8 mouse cellular contexts compared by ENCODE assay signal in the genomic region with DNA sequence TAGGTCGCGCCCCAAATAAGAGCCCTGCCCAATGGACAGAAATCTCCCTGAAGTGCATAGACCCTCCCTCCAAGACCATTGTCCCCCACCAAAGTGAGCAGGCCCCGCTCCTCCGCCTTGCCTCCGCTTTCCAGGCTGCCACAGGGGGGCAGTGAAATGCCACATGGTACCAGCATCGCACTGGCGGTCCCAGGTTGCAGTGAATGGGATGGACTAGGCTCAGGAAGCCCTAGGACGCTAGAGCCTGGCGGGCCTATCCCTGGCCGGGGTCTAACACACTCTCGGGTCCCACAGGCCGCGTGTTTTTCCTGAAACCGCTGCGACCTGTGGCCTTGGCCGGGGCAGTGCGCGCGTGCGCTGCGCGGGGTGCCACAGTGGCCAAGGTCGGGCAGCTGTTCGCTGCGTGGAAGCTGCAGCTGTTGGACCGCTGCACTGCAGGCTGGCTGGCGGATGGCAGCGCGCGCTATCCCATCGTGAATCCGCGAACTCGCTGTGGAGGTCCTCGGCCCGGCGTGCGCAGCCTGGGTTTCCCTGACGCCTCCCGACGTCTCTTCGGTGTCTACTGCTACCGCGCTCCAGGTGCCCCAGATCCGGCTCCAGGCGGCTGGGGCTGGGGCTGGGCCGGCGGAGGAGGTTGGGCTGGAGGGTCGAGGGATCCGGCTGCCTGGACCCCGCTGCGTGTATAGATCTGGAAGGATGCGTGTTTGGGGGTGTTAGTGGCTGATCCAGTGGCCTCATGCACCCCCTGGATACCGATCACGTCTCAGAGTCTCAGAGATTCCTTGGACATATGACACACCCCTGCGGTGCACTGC. TPM values are rescaled to one million over a fixed set of nuclear protein-coding genes. Genes with fewer than 3 reads are reported as not detected.
A peak's percentile ranks its signal among the peaks of the same experiment; 100 is the strongest.
DNase-seq lines count a peak whose midpoint lies in the region; ATAC-seq and TF ChIP-seq lines count a peak whose summit lies in the region.

No protein-coding gene starts in this region.

- ATAC-seq in heart, embryonic 13.5 days (ENCODE audit: extremely low read depth, insufficient number of reproducible peaks, low FRiP score, low TSS enrichment), result no peak
- no peak for ATAC-seq in liver, embryonic 15.5 days (ENCODE audit: insufficient read depth)
- ATAC-seq in neural tube, embryonic 14.5 days (ENCODE audit: low read depth), result peak; percentile 67

- H3K4me3 ChIP-seq in cortical plate, adult 2 months (ENCODE audit: insufficient read depth, low read length), result peak overlapping the region; percentile 9
- peak overlapping the region; percentile 50 for H3K4me3 ChIP-seq in heart, embryonic 13.5 days
- H3K4me3 ChIP-seq in liver, embryonic 15.5 days (replicated peaks), result no peak overlapping the region
- H3K4me3 ChIP-seq in neural tube, embryonic 14.5 days (ENCODE audit: low read depth, low read length), result peak overlapping the region; percentile 38

- no peak overlapping the region for H3K27ac ChIP-seq in cortical plate, adult 2 months (ENCODE audit: insufficient read depth, low read length)
- H3K27ac ChIP-seq in heart, embryonic 13.5 days (replicated peaks), result no peak overlapping the region
- H3K27ac ChIP-seq in liver, embryonic 15.5 days (replicated peaks), result no peak overlapping the region
- no peak overlapping the region for H3K27ac ChIP-seq in neural tube, embryonic 14.5 days (ENCODE audit: low read depth, low read length)

- TF ChIP-seq POLR2A in cortical plate, adult 2 months (IDR thresholded peaks at IDR 0.05; ENCODE audit: extremely low read depth, insufficient read depth, low read length), result no peak

- TF ChIP-seq CTCF in cortical plate, adult 2 months (IDR thresholded peaks at IDR 0.05; ENCODE audit: extremely low read depth, insufficient read depth, low read length), result peak; percentile 79

- 4% methylated on average over 56 of the region's 56 CpGs for WGBS in heart, embryonic 13.5 days
- WGBS in liver, embryonic 15.5 days (ENCODE audit: insufficient replicate concordance), result 6% methylated on average over 56 of the region's 56 CpGs
- 4% methylated on average over 56 of the region's 56 CpGs for WGBS in neural tube, embryonic 14.5 days

- H3K9me3 ChIP-seq in heart, embryonic 13.5 days, result no peaks in the 10 kb centered on the region
- H3K9me3 ChIP-seq in liver, embryonic 15.5 days (replicated peaks), result no peaks in the 10 kb centered on the region
- no peaks in the 10 kb centered on the region for H3K9me3 ChIP-seq in neural tube, embryonic 14.5 days (ENCODE audit: control insufficient read depth, low read length)

- peak overlapping the region; percentile 53; the same call in 1 of the 2 replicates for H3K9ac ChIP-seq in heart, embryonic 13.5 days
- no peak overlapping the region for H3K9ac ChIP-seq in liver, embryonic 15.5 days
- peak overlapping the region; percentile 32 for H3K9ac ChIP-seq in neural tube, embryonic 14.5 days (replicated peaks; ENCODE audit: low read depth, low read length)

- H3K4me2 ChIP-seq in heart, embryonic 13.5 days, result peak overlapping the region; percentile 71
- peak overlapping the region; percentile 27; the same call in 1 of the 2 replicates for H3K4me2 ChIP-seq in liver, embryonic 15.5 days
- peak overlapping the region; percentile 75 for H3K4me2 ChIP-seq in neural tube, embryonic 14.5 days (ENCODE audit: low read depth, low read length)

- peak; percentile 33 for DNase-seq in ovary, postnatal 36 days (ENCODE audit: low spot score)
- DNase-seq in ovary, postnatal 10 days (ENCODE audit: low spot score), result no peak
- peak; percentile 34 for DNase-seq in kidney, postnatal 14 days
- no peak for DNase-seq in urinary bladder, adult 2 months (ENCODE audit: low spot score)

- H3K4me1 ChIP-seq in cortical plate, adult 2 months (ENCODE audit: control insufficient read depth, insufficient read depth, low read length), result no peaks in the 10 kb centered on the region; the same call in 1 of the 2 replicates
- peaks cover 24% of the 10 kb centered on the region for H3K4me1 ChIP-seq in heart, embryonic 13.5 days
- peaks cover 22% of the 10 kb centered on the region for H3K4me1 ChIP-seq in liver, embryonic 15.5 days (replicated peaks)
- H3K4me1 ChIP-seq in neural tube, embryonic 14.5 days (ENCODE audit: control insufficient read depth, insufficient read depth, low read length), result peaks cover 25% of the 10 kb centered on the region

- H3K36me3 ChIP-seq in heart, embryonic 13.5 days, result no peaks in the 10 kb centered on the region
- no peaks in the 10 kb centered on the region for H3K36me3 ChIP-seq in liver, embryonic 15.5 days (replicated peaks)
- H3K36me3 ChIP-seq in neural tube, embryonic 14.5 days (ENCODE audit: control insufficient read depth, insufficient read depth, low read length), result no peaks in the 10 kb centered on the region

- peaks cover 96% of the 10 kb centered on the region for H3K27me3 ChIP-seq in heart, embryonic 13.5 days (replicated peaks)
- peaks cover 97% of the 10 kb centered on the region for H3K27me3 ChIP-seq in liver, embryonic 15.5 days
- H3K27me3 ChIP-seq in neural tube, embryonic 14.5 days (ENCODE audit: control insufficient read depth, insufficient read depth, low read length), result peaks cover 52% of the 10 kb centered on the region

RNA-seq across cellular contexts. Expression of a gene that starts 4.8 kb away (rescaled TPM):
- 65.4 and 69.9 TPM in 2 replicates for polyA plus RNA-seq in cortical plate, adult 2 months (2012; rRNA removed)
- polyA plus RNA-seq in heart, embryonic 13.5 days (2015; fragmentation: Nextera tagmentation; extraction: Ambion mirVana), result 0.12 and 0.23 TPM in 2 replicates
- 0.05 and 0.06 TPM in 2 replicates for polyA plus RNA-seq in liver, embryonic 15.5 days (2015; fragmentation: Nextera tagmentation; extraction: Ambion mirVana)
- polyA plus RNA-seq in neural tube, embryonic 14.5 days (2014; fragmentation: Nextera tagmentation; extraction: Ambion mirVana), result 0.73 and 0.84 TPM in 2 replicates
- polyA plus RNA-seq in urinary bladder, adult 2 months (2012; rRNA removed), result 0.21 TPM in 2 replicates

RNA-seq across cellular contexts. Expression of a gene that starts 15.3 kb away (rescaled TPM):
- polyA plus RNA-seq in cortical plate, adult 2 months (2012; rRNA removed), result 4.8 and 6.4 TPM in 2 replicates
- polyA plus RNA-seq in heart, embryonic 13.5 days (2015; fragmentation: Nextera tagmentation; extraction: Ambion mirVana), result 1.1 and 1.6 TPM in 2 replicates
- 1.6 and 2.3 TPM in 2 replicates for polyA plus RNA-seq in liver, embryonic 15.5 days (2015; fragmentation: Nextera tagmentation; extraction: Ambion mirVana)
- 1.3 and 2.1 TPM in 2 replicates for polyA plus RNA-seq in neural tube, embryonic 14.5 days (2014; fragmentation: Nextera tagmentation; extraction: Ambion mirVana)
- 1.8 and 2.5 TPM in 2 replicates for polyA plus RNA-seq in urinary bladder, adult 2 months (2012; rRNA removed)

RNA-seq across cellular contexts. Expression of a gene that starts 32.6 kb away (rescaled TPM):
- 79.0 and 82.5 TPM in 2 replicates for polyA plus RNA-seq in cortical plate, adult 2 months (2012; rRNA removed)
- 0.17 and 0.36 TPM in 2 replicates for polyA plus RNA-seq in heart, embryonic 13.5 days (2015; fragmentation: Nextera tagmentation; extraction: Ambion mirVana)
- 0.02 and 0.03 TPM in 2 replicates for polyA plus RNA-seq in liver, embryonic 15.5 days (2015; fragmentation: Nextera tagmentation; extraction: Ambion mirVana)
- polyA plus RNA-seq in neural tube, embryonic 14.5 days (2014; fragmentation: Nextera tagmentation; extraction: Ambion mirVana), result 154 and 176 TPM in 2 replicates
- polyA plus RNA-seq in urinary bladder, adult 2 months (2012; rRNA removed), result 0.12 and 0.18 TPM in 2 replicates

RNA-seq across cellular contexts. Expression of a gene that starts 43.1 kb away (rescaled TPM):
- 22.5 and 25.2 TPM in 2 replicates for polyA plus RNA-seq in cortical plate, adult 2 months (2012; rRNA removed)
- 30.5 and 34.3 TPM in 2 replicates for polyA plus RNA-seq in heart, embryonic 13.5 days (2015; fragmentation: Nextera tagmentation; extraction: Ambion mirVana)
- polyA plus RNA-seq in liver, embryonic 15.5 days (2015; fragmentation: Nextera tagmentation; extraction: Ambion mirVana), result 16.8 and 17.4 TPM in 2 replicates
- polyA plus RNA-seq in neural tube, embryonic 14.5 days (2014; fragmentation: Nextera tagmentation; extraction: Ambion mirVana), result 22.9 and 35.3 TPM in 2 replicates
- polyA plus RNA-seq in urinary bladder, adult 2 months (2012; rRNA removed), result 18.0 and 25.1 TPM in 2 replicates

RNA-seq across cellular contexts. Expression of a gene that starts 45.4 kb away (rescaled TPM):
- 34.5 and 37.4 TPM in 2 replicates for polyA plus RNA-seq in cortical plate, adult 2 months (2012; rRNA removed)
- 31.1 and 32.6 TPM in 2 replicates for polyA plus RNA-seq in heart, embryonic 13.5 days (2015; fragmentation: Nextera tagmentation; extraction: Ambion mirVana)
- 15.3 and 16.2 TPM in 2 replicates for polyA plus RNA-seq in liver, embryonic 15.5 days (2015; fragmentation: Nextera tagmentation; extraction: Ambion mirVana)
- polyA plus RNA-seq in neural tube, embryonic 14.5 days (2014; fragmentation: Nextera tagmentation; extraction: Ambion mirVana), result 47.1 and 52.9 TPM in 2 replicates
- polyA plus RNA-seq in urinary bladder, adult 2 months (2012; rRNA removed), result 15.4 and 20.6 TPM in 2 replicates

Comparison
In these comparisons a context has a peak if more than half of its experiments do, and no peak if none do; other contexts are left out.
1. DNase-seq: peak in ovary, postnatal 36 days (single experiment) and kidney, postnatal 14 days (single experiment); none in ovary, postnatal 10 days (single experiment) and urinary bladder, adult 2 months (single experiment).
2. RNA of a gene that starts 4.8 kb away (polyA plus RNA-seq): 65.4 to 69.9 TPM in cortical plate, adult 2 months; 0.73 to 0.84 TPM in neural tube, embryonic 14.5 days, 0.21 TPM in urinary bladder, adult 2 months, 0.12 to 0.23 TPM in heart, embryonic 13.5 days and 0.05 to 0.06 TPM in liver, embryonic 15.5 days; every median in the first group is over 10 times any median in the second.
3. RNA of a gene that starts 32.6 kb away (polyA plus RNA-seq): 154 to 176 TPM in neural tube, embryonic 14.5 days and 79.0 to 82.5 TPM in cortical plate, adult 2 months; 0.17 to 0.36 TPM in heart, embryonic 13.5 days, 0.12 to 0.18 TPM in urinary bladder, adult 2 months and 0.02 to 0.03 TPM in liver, embryonic 15.5 days; every median in the first group is over 10 times any median in the second.
4. Peak in every context shown above with its lines, with median percentiles within 50 percentile points of each other: H3K4me2 ChIP-seq.